Mouse (Mus musculus) brain, adult 2 months (tissue): ENCODE data around the gene Afg1l.

ENCODE experiments used
- DNase-seq: peaks from one replicate; pipeline ENCODE4 v3.0.0; 2011; ENCODE audit warnings: low read depth, low spot score

The Afg1l gene

DNA sequence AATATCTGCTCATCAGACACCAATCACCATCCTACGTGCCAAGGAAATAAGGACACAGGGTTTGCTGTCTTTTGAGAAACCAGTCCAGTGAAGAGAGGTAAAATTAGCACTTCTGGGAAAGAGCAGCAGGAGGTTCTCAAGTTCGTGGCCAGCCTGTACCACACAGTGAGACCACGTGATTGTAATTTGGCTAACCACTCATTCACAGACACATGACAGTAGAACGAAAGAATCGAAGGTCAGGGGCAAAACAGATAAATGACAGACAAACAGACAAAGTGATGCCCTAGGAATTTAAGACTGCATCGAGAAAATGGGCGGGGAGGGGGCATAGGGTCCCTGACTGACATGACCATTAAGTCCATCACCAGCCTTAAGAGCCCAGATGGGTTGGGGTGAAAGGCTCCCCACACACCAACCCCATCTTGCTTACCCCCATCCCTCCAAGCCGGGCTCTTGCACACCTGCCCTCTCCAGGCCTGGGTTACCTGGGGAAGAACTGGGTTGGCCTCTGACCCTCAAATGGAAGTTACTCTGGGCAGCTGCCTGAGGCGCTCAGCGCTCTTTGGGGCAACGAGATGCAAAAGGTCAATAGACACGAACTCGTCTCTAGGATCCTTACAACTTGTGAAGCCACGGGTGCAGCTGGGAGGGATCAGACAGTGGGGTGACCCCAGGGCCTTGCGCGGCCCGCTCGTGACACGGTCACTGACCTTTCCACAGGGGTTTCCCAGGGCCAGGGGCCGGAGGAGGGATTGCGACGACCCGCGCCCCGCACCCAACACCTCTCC, 620 bp downstream of the Afg1l start:
- peak; percentile 21 for DNase-seq

DNA sequence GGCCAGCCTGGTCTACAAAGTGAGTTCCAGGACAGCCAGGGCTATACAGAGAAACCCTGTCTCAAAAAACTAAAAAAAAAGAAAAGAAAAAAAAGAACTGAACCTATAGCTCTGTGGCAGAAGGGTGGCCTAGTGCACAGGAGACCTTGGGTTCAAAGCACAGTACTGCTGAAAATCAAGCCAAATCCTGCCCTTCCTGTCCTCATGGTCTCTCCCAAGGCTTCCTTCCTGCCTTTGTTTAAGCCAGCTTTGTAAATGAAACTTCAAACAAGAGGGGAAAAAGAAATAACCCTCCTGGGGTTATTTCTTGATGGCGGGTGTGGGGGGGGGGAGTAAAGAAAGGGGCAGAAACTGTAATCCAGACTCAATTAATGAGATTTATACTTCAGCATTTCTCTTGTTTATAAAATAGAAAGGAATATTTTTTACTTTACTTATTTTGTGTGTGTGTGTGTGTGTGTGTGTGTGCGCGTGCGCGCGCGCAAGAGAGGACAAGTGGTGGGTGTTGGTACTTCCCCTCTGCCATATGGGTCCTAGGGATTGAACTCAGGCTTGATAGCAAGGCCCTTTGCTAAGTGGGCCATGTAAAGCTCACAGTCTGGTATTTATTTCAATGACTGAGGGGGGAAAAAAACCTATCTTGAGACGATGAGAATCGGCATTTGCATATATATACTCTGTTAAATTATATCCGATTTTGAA, 1.4 kb downstream of the Afg1l start:
- DNase-seq: no peak

DNA sequence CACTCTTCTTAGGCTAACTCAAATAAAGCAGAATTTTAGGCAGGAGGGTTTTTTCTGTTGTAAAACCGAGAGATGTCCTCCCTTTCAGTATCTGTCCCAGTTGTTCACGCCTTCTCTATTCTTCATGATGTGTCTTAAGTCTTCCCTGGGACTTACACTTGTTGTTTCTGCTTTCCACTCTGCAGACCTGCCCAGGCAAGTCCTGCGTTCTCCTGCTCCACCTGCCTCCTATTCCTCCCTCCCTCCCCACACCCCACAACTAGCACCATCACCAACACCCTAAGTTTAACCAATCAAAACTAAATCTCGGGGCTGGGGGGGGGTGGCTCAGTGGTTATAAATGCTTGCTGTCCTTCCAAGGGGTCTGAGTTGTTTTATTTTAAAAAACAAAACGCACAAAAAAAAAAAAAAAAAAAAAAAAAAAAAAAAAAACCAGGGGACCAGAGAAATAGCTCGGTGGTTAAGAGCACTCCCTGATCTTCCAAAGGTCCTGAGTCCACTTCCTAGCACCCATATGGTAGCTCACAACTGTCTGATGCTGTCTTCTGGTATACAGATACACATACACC, 3.3 kb downstream of the Afg1l start:
- DNase-seq: no peak

DNA sequence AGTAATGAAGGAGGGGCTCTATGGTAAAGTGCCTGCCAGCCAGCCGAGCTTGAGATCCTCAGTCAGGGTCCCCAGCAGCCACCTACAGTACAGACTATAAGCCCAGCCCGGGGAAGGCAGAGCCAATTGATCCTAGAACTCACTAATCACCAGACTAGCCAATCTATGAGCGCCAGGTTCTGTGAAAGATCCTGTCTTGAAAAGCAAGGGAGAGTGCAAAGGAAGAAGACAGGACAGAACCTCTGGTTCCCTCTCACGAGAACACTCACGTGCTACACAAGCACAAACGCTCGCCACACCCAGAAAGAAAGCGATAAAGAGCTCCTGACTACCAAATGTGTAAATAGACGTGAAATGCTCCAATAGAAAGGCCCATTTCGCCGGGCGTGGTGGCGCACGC, 13.6 kb downstream of the Afg1l start:
- DNase-seq: no peak

DNA sequence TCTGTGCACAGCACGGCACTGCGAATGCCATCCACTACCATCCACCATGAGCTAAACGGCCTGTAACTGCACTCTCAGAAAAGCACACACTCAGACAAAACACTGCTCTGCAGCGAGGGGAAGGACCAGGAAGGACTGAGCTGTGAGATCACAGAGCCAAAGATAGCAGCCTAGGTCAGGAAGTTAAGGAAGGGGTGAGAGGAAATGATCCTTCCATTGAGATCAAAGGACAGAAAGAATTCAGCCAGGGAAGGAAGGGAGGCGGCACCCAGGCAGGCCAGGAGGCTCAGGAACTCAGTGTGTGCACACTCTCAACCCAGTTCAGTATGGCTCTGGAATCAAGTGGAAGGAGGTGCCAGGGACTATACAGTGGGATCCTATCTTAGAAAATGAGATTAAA, 14.1 kb downstream of the Afg1l start:
- DNase-seq: no peak

DNA sequence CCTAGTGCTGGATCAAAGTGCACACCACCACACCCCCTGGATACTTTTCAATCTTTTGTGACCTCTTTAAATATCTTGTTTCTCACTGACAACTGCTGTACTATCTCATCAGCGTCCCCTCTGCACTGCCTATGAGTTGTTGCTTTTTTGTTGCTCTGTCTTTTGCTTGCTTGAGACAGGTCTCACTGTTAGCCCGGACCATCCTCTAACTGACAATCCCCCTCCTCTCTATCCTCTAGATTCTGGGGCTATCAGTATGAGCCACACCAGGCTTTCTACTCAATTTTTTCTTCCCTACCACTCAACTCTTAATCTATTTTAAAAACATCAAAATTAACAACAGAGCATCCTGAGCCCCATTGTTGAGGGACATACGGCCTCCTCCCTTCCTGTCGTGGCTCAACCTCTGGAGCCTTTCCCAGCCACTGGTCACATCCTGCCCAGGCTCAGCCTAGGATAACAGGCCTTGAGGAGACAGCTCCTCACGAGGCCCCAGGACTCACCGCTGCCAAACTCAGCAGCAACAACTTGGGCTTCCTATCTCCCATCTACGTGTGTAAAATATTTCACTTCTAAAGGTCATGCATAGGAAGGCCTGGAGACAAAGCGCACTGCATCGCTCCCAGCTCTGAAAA, 20.7 kb downstream of the Afg1l start:
- DNase-seq: no peak

DNA sequence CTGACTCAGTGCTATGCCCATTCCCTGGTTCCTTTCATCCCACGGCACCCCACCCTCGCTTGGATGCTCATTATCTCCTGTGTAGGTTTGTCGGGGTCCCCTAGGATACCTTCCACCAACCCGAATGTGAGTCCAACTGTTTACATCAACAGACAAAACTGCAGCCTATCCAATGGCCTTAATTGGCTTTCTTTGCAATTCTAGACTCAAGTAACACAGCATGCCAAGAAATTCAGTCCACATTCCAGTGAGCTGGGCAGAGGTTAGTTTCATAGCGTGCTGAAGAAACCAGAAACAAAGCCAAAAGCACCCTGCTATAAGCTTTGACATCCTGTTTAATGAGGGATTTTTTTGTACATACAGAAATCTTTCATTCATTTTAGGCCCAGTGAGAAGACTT, 22.4 kb downstream of the Afg1l start:
- DNase-seq: no peak

DNA sequence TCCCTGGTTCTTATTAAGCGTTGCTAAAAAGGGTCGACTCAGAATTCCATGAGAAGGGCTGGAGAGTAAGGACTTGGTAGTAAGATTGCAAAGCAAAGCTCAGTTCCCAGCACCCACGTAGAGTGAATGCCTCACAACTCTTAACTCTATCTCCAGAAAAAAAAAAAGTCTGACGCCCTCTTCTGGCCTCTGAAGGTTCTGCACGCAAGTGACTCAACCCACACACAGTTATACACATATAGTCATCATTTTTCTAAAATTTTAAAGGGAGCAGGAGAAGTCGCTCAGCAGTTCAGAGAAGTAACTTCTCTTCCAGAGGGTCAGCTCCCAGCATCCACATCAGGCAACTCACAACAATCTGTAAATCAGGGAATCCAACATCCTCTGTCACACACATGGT, 23.7 kb downstream of the Afg1l start:
- no peak for DNase-seq

DNA sequence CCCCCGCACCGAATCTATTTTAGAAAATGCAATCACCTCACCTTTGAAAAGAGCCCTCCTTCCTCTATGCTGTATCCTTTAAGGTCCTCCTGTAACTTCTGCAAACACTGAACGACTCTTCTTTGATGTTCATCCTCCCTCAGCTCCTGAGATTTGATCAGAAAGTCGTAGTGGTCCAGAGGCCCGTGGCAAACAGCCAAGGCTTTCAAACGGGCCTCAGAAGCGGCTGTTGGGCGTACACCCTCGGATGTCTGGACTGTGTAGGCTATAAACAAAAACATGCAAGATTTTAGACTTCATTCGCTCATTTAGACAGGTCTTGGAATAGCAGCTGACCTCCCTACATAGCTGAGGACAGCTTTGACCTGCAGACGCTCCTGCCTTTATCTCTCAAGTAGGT, 24.1 kb downstream of the Afg1l start:
- DNase-seq: no peak

DNA sequence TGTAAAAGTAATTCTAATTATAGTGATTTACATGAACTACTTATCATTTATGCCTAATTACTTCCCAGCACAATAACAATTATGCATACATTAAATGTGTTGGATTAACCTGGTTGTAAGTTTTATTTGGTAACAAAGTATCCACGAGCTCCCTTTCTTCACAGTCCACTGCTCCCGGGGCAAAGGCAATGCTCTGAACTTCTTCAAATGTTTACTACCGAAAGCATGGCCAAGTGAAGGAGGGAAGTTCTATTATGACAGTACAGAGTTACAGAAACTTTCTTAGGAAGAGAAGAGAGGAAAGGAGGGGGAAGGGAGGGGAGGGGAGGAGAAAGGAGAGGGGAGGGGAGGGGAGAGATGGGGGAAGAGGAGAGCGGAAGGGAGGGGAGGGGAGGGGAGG, 28.7 kb downstream of the Afg1l start:
- DNase-seq: no peak

DNA sequence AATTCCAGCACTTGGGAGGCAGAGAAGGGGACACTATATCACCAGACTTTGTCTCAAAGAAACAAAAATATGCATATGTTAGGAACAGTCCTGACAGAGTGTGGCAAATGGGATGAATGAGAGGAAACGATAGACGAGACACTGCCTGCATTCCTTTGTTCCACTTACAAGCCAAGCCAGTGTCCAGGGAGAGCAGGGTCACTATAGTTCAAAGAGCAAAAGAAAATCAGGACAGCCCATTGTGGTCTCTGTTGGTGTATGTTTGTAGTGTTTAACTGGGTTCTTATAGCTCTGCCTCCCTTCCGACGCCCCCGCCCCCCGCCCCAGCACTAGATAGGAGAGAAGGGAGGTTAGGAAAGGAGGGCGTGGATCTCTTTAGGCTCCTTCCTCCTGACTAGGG, 30.0 kb downstream of the Afg1l start:
- no peak for DNase-seq

DNA sequence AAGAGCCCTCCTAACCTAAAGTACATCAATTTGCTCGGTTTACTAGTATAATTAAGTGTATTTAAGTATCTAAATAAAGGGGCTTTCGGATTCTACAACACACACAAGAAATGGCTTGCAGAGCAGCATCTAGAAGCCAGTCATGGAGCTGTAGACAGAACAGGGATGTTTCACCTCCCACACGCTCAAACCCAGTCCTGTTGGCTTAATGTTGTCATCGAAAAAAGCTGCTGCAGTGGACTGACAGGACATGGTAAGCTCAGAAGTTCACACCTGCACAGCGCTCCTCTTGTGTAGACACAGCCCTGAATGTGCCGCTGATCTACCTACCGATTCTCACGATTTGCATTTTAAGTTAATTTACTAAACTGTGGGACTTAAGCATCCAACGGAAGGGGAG, 32.2 kb downstream of the Afg1l start:
- DNase-seq: peak; percentile 51

DNA sequence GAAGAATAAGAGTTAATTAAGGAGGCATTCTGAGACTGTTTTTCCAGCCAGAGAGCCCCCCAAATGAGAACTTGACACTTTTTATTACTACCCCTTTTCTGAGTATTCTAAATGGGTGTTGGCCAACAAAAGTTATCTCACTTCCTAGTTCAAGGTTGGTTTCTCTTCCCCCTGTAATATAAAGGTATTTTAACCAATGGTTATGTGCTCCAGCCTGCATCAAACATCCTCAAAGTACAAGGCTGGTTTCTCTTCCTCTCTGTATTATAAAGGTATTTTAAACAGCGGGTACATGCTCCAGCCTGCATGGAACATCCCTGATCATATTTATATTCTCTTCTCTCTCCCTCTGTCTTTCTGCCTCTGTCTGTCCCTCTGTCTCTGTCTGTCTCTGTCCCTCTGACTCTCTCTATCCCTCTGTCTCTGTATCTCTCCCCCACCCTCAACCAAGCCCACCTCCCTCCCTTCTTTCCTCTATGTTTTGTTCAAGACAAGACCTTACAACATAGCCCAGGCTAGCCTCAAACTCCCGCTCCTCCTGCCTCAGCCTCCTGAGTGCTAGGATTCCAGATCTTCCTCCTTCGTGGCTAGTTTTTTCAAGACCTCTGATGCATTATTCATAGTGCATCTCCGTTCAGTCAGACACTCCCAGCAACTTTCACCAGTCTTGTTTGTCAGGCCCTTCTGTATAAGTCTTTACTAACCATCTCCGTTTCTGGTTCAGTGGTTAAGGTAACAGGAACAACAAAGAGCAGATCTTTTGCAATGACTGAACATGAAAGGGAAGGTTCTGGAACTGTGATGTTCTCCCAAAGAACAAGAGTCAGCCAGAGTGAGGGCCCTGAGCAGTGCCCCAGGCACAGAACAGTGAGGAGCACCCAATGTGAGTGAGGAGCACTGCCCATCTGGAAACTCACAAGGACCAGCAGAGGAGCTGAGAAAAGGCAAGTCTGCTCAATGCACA, 41.2 kb downstream of the Afg1l start:
- DNase-seq: no peak

DNA sequence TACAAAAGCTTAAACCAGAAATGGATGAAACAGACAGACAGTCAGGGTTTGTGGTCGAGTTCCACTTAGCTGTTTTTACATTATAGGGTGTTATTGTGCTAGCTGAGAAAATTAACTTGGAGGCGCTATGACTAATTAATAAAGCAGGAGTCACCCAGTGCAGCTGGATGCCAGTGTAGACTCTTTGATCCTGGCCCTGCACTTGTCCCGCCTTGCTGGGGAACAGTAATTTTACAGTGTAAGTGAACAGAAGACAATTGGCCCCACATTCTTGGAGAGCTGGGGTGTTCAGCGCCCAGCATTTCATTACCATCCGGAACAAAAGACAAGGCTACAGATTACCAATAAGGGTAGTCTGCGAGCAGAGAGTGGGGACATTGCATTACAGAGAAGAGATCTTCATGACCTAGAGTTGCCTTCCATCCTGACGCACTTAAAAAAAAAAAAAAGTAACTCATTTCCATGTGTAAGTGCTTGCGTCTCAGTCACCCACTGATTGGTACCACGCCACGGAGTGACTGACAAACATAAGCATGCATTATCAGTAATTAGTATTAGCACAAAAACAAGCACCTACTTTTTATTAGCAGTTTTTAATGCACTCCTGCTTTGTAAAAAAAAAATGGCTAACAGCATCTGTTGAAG, 60.7 kb downstream of the Afg1l start:
- peak; percentile 52 for DNase-seq

DNA sequence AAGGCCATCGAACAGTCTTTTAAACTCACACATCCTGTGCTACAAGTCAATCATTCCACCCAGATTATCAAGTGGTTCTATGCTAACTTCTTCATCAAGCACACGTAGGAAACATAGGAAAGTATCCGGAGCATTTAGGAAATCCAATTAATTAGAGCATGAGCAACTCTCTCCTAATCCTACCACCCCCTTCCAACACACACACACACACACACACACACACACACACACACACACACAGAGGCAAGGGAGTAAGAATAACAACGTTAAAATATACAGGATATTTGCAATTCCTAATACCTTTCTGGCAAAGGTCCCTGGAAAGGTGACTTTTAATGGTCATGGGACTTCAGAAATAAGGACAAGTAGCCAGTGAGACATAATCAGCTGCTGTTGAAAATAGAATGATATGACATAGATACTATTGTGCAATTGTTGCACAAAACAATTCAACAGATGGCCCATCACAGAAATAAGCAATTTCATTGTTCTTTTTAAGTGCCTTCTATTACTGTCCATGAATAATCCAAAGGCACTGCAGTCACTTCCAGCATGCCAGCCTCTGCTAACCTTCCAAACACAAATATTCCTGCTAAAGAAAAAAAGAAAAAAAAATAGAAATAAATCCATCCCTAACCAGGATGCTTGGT, 62.4 kb downstream of the Afg1l start:
- peak; percentile 23 for DNase-seq

DNA sequence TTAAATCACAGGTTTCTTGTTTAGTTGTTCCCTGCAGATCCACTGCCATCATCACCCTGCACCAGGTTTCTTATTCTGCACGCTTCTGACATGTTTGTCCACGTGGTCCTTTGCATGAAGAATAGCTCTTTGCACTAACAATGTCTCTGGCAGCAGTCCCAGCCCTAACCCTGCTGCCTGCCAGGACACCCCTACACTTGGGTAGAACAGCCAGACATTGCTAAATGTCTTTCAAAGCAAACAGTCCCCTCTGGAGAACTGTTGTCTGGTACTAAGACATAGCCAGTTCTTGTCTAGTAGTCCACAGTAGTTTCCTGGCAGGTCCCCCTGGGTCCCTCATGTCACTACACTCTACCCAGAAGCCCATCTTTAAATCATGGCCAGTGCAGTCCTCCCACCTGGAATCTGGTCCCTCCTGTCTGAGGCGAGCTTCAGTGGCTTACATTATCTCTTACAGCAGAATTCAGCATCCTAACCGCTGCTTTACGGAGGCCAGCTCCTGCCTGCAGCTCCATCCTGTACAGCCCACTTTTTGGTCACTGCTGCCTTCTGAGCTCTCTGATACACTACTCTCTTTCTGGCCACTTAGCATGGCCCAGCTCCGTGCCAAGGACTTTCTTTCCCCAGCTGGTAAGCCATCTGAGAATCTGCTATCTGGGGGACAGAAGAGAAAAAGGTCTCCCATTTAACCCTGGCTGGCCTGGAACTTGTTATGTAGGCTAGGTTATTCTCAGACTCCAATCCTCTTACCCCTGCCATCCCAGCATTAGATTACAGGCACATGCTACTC, 67.4 kb downstream of the Afg1l start:
- DNase-seq: peak; percentile 40

DNA sequence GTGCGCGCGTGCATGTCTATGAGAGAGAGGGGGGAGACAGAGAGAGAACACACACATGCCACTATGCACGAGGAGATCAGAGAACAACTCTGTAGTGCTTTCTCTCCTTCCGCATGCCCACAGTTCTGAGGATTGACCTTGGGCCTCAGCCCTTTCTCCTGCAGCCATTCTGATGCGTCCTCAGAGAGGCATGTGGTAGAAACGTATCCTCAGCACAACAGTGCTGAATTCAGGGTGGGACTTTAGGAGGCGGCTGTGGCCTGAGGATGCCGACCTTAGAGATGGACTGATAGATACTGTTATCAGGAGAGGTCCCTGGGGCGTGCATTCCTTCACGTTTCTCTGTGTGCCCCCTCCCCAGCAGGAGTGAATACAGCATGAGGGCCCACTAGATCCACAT, 87.9 kb downstream of the Afg1l start:
- no peak for DNase-seq

DNA sequence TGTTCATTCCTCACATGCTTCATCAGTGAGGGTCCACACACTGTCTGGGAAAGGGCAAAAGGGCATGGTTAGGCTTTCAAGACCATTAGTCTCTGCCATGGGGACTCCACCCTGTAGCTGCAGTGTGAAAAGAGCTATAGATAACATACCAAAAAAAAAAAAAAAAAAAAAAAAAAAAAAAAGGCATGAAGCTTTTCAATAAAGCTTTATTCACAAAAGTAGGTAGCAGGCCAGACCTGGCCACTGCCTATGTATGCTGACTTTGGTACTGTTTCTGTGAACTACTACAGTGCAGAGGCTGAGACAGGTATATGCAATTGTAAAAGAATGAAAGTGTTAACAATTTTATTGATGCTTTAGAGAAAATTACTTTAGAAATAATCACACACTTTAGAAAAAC, 90.2 kb downstream of the Afg1l start:
- no peak for DNase-seq

DNA sequence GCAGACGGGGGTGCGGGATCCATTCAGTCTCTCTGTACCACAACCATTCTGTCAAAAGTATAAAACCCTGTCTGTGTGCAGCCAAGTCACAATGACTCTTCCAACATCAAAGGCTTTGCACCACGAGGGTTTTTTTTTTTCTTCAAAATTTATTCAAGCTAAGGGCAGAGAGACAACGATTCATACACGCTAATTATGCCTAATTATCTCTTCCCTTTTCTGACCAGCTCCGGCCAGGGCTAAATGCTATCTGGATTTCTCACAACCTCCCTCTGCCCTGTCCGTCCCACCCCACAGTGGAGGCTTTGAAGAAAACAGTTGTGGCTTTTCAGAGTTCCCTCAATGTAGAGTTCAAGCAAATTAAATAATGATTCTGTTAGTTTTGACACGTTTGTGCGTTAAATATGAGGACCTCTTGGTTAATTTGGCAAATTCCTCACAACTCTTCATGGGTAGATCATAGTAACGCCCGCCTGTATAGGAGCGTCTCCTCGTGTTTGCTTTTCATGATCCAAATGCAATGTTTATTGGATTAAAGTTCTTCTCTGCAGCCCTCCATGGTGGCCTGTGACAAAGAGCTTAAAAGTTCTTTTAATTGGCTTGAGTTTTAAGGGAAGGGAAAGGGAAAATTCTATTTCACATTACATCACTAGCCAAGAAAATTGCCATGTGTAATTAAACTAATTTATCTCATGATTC, 93.3 kb downstream of the Afg1l start:
- DNase-seq: no peak
